Mouse (Mus musculus) retina, adult 2 months (tissue): ENCODE measurements around the gene Spon1.

Source experiments
- DNase-seq: peaks from one replicate; pipeline ENCODE4 v3.0.0-alpha.2; 2012; ENCODE audit warnings: low read depth, low spot score

Spon1 gene

GRCm38 (mm10) chr7:114004171-114004570, 238.4 kb downstream of the Spon1 start:
- no peak for DNase-seq

- DNase-seq = no peak
Observed at GRCm38 (mm10) chr7:114005499-114005898, 239.7 kb downstream of the Spon1 start.

GRCm38 (mm10) chr7:114006456-114006855, 240.7 kb downstream of the Spon1 start:
- no peak for DNase-seq

GRCm38 (mm10) chr7:114007565-114007964, 241.8 kb downstream of the Spon1 start:
- no peak for DNase-seq

GRCm38 (mm10) chr7:114011726-114012443, 246.1 kb downstream of the Spon1 start:
- DNase-seq = no peak

GRCm38 (mm10) chr7:114016001-114016949, 250.5 kb downstream of the Spon1 start:
- DNase-seq = no peak

- no peak for DNase-seq
Observed at GRCm38 (mm10) chr7:114018861-114019260, 253.1 kb downstream of the Spon1 start.

- no peak for DNase-seq
Observed at GRCm38 (mm10) chr7:114020057-114020703, 254.4 kb downstream of the Spon1 start.

GRCm38 (mm10) chr7:114020704-114021093, 254.9 kb downstream of the Spon1 start:
- peak; percentile 45 for DNase-seq

- no peak for DNase-seq
Observed at GRCm38 (mm10) chr7:114026923-114027322, 261.1 kb downstream of the Spon1 start.

- no peak for DNase-seq
Observed at GRCm38 (mm10) chr7:114027406-114027805, 261.6 kb downstream of the Spon1 start.

GRCm38 (mm10) chr7:114028828-114029227, 263.0 kb downstream of the Spon1 start:
- no peak for DNase-seq

GRCm38 (mm10) chr7:114029596-114029995, 263.8 kb downstream of the Spon1 start:
- DNase-seq = no peak

- no peak for DNase-seq
Observed at GRCm38 (mm10) chr7:114037237-114037636, 271.4 kb downstream of the Spon1 start.

GRCm38 (mm10) chr7:114041349-114041748, 275.6 kb downstream of the Spon1 start:
- DNase-seq = no peak

- no peak for DNase-seq
Observed at GRCm38 (mm10) chr7:114042973-114043928, 277.5 kb downstream of the Spon1 start.

- no peak for DNase-seq
Observed at GRCm38 (mm10) chr7:114043929-114044549, 278.2 kb downstream of the Spon1 start.

GRCm38 (mm10) chr7:114045814-114046213, 280.0 kb downstream of the Spon1 start:
- no peak for DNase-seq

- no peak for DNase-seq
Observed at GRCm38 (mm10) chr7:114053720-114054119, 287.9 kb downstream of the Spon1 start.

GRCm38 (mm10) chr7:114058166-114058565, 292.4 kb downstream of the Spon1 start:
- DNase-seq = no peak
